Mouse (Mus musculus) stomach, postnatal 0 days (tissue): ENCODE measurements around the gene Lrmda.

Experiments used
- CTCF ChIP-seq: IDR thresholded peaks from 2 replicates; pipeline ENCODE4 v1.5.1; 2016; ENCODE audit warnings: antibody characterized with exemption, low read depth, mild to moderate bottlenecking, moderate library complexity
- EP300 ChIP-seq: optimal IDR thresholded peaks from 2 replicates; pipeline ENCODE3; 2016; ENCODE audit warnings: antibody characterized with exemption

DNA sequence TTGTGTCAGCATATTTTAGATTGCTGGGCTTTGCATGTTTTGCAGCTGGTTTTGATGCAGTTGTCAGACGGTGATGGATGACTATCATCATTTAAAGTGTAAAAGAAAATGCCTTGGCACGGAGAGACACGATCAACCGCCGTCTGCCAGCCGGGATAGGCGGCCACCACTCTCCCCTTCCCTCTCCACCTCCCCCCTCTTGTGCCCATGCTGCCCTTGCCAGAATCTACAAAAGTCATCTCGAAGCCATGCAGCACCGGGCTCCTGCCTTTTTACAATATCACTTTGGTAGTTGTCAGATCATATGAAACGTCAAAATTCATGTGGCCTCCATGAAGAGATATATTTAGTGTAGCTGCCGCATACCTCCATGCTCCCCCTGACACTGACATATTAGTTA lies 178.5 kb downstream of the Lrmda start:
- no peak for TF ChIP-seq EP300
- TF ChIP-seq CTCF, result no peak
